Mouse (Mus musculus) forebrain, embryonic 14.5 days (tissue): ENCODE measurements at regions not wholly inside any gene's neighbourhood (a gene's known extent, or its start where the extent isn't known, plus 50 kb on each side); places are given as distances from the start of the nearest gene placed in this dataset.

Experiments
- ATAC-seq: fragments of 200-750 bp; cut with Nextera tagmentation; 2 replicates; pipeline ENCODE4 v1.8.0; 2017; ENCODE audit warnings: mild to moderate bottlenecking, moderate library complexity
- DNase-seq: peaks from one replicate; pipeline ENCODE4 v3.0.0-alpha.2; 2015; ENCODE audit warnings: low spot score
- H3K27ac ChIP-seq: fragments of 300-500 bp; sonication (generic); 2 replicates; pipeline ENCODE4 v1.5.1; 2014; ENCODE audit warnings: low read depth, mild to moderate bottlenecking, control low read depth, low read length, moderate library complexity
- H3K27me3 ChIP-seq: fragments of 300-500 bp; sonication (generic); replicated peaks from 2 replicates; pipeline ENCODE4 v1.6.1; 2014; ENCODE audit warnings: low read length, control low read depth, mixed read lengths; ENCODE audit not compliant: control insufficient read depth, insufficient read depth
- H3K36me3 ChIP-seq: fragments of 300-500 bp; sonication (generic); 2 replicates; pipeline ENCODE4 v1.6.1; 2014; ENCODE audit warnings: low read length, control low read depth; ENCODE audit not compliant: control insufficient read depth, insufficient read depth
- H3K4me1 ChIP-seq: fragments of 300-500 bp; sonication (generic); 2 replicates; pipeline ENCODE4 v1.6.1; 2014; ENCODE audit warnings: antibody characterized with exemption, low read length, control low read depth; ENCODE audit not compliant: control insufficient read depth, insufficient read depth
- H3K4me2 ChIP-seq: fragments of 300-500 bp; sonication (generic); 2 replicates; pipeline ENCODE4 v1.6.1; 2014; ENCODE audit warnings: mild to moderate bottlenecking, control low read depth, low read length
- H3K4me3 ChIP-seq: fragments of 300-500 bp; sonication (generic); 2 replicates; pipeline ENCODE4 v1.5.1; 2014; ENCODE audit warnings: low read depth, low read length, control low read depth
- H3K9ac ChIP-seq: fragments of 300-500 bp; sonication (generic); 2 replicates; pipeline ENCODE4 v1.6.1; 2014; ENCODE audit warnings: mild to moderate bottlenecking, low read length, control low read depth, moderate library complexity
- H3K9me3 ChIP-seq: fragments of 300-500 bp; sonication (generic); replicated peaks from 2 replicates; pipeline ENCODE4 v1.6.1; 2016; ENCODE audit warnings: low read length, control low read depth, mixed read lengths; ENCODE audit not compliant: control insufficient read depth
- WGBS: fragments of 180-500 bp; shearing (Covaris S2); extraction: QIAGEN DNeasy Blood & Tissue Kit; methylation state at CpG from one replicate; pipeline ENCODE4 v1.1.7; 2014; 5-methylcytosine and 5-hydroxymethylcytosine counted together

GRCm38 (mm10) chr8:103078559-103078958 is 293.1 kb upstream of the Cdh11 start:
- DNase-seq = no peak
- no peak for ATAC-seq
- Histone ChIP-seq H3K4me1 (no peaks in the 10 kb centered on the region), H3K36me3 (no peaks in the 10 kb centered on the region), H3K27me3 (no peaks in the 10 kb centered on the region), H3K9ac (no peak overlapping the region), H3K27ac (no peak overlapping the region), H3K4me2 (no peak overlapping the region), H3K4me3 (no peak overlapping the region), H3K9me3 (no peaks in the 10 kb centered on the region)
- WGBS = 11% methylated on average over 3 of the region's 3 CpGs

- no peaks in the 10 kb centered on the region for H3K9me3 ChIP-seq
- no peaks in the 10 kb centered on the region for H3K36me3 ChIP-seq
- H3K4me2 ChIP-seq = no peak overlapping the region
- ATAC-seq (no peak), DNase-seq (no peak)
- H3K27ac ChIP-seq = no peak overlapping the region
- no peaks in the 10 kb centered on the region for H3K27me3 ChIP-seq
- H3K9ac ChIP-seq = no peak overlapping the region
- H3K4me1 ChIP-seq = no peaks in the 10 kb centered on the region
- H3K4me3 ChIP-seq = no peak overlapping the region
- WGBS = 57% methylated on average over 4 of the region's 4 CpGs
These were observed 301.6 kb upstream of the Cdh11 start for GRCm38 (mm10) chr8:103086956-103087482.

GRCm38 (mm10) chr8:103096496-103097092 is 311.2 kb upstream of the Cdh11 start:
- no peak overlapping the region for H3K4me3 ChIP-seq
- no peaks in the 10 kb centered on the region for H3K36me3 ChIP-seq
- DNase-seq (no peak), ATAC-seq (no peak)
- no peaks in the 10 kb centered on the region for H3K27me3 ChIP-seq
- H3K27ac ChIP-seq = no peak overlapping the region
- H3K9ac ChIP-seq = no peak overlapping the region
- 79% methylated on average over 4 of the region's 4 CpGs for WGBS
- H3K9me3 ChIP-seq = no peaks in the 10 kb centered on the region
- no peak overlapping the region for H3K4me2 ChIP-seq
- no peaks in the 10 kb centered on the region for H3K4me1 ChIP-seq

- Histone ChIP-seq H3K9me3 (no peaks in the 10 kb centered on the region), H3K9ac (no peak overlapping the region), H3K4me1 (no peaks in the 10 kb centered on the region), H3K4me3 (no peak overlapping the region), H3K27me3 (no peaks in the 10 kb centered on the region), H3K4me2 (no peak overlapping the region), H3K36me3 (no peaks in the 10 kb centered on the region), H3K27ac (no peak overlapping the region)
- 86% methylated on average over 7 of the region's 7 CpGs for WGBS
- DNase-seq (no peak), ATAC-seq (no peak)
These were observed 340.1 kb upstream of the Cdh11 start for GRCm38 (mm10) chr8:103125581-103125980.

GRCm38 (mm10) chr8:103138136-103138535 is 352.7 kb upstream of the Cdh11 start:
- no peak overlapping the region for H3K27ac ChIP-seq
- H3K9ac ChIP-seq = no peak overlapping the region
- DNase-seq = no peak
- H3K27me3 ChIP-seq = no peaks in the 10 kb centered on the region
- no peaks in the 10 kb centered on the region for H3K36me3 ChIP-seq
- ATAC-seq = no peak
- no peak overlapping the region for H3K4me3 ChIP-seq
- H3K9me3 ChIP-seq = no peaks in the 10 kb centered on the region
- H3K4me1 ChIP-seq = no peaks in the 10 kb centered on the region
- WGBS = 81% methylated on average over 1 of the region's 1 CpGs
- H3K4me2 ChIP-seq = no peak overlapping the region

GRCm38 (mm10) chr8:103144835-103145234 is 359.4 kb upstream of the Cdh11 start:
- Histone ChIP-seq H3K27ac (no peak overlapping the region), H3K9me3 (no peaks in the 10 kb centered on the region), H3K4me3 (no peak overlapping the region), H3K27me3 (no peaks in the 10 kb centered on the region), H3K4me1 (no peaks in the 10 kb centered on the region), H3K36me3 (no peaks in the 10 kb centered on the region), H3K9ac (no peak overlapping the region), H3K4me2 (no peak overlapping the region)
- DNase-seq (no peak), ATAC-seq (no peak)
- WGBS = 80% methylated on average over 1 of the region's 1 CpGs

GRCm38 (mm10) chr8:103148013-103148412 is 362.6 kb upstream of the Cdh11 start:
- 26% methylated on average over 4 of the region's 4 CpGs for WGBS
- Histone ChIP-seq H3K4me3 (no peak overlapping the region), H3K9me3 (no peaks in the 10 kb centered on the region), H3K4me1 (no peaks in the 10 kb centered on the region), H3K4me2 (no peak overlapping the region), H3K27me3 (no peaks in the 10 kb centered on the region), H3K9ac (no peak overlapping the region), H3K27ac (no peak overlapping the region), H3K36me3 (no peaks in the 10 kb centered on the region)
- ATAC-seq = 0 out of 2 replicates have a peak, but pooled peaks have one; percentile 32
- peak; percentile 11 for DNase-seq

- ATAC-seq (0 out of 2 replicates have a peak, but pooled peaks have one; percentile 44), DNase-seq (no peak)
- Histone ChIP-seq H3K4me2 (no peak overlapping the region), H3K4me1 (no peaks in the 10 kb centered on the region), H3K4me3 (no peak overlapping the region), H3K27ac (no peak overlapping the region), H3K9ac (no peak overlapping the region), H3K9me3 (no peaks in the 10 kb centered on the region), H3K27me3 (no peaks in the 10 kb centered on the region), H3K36me3 (no peaks in the 10 kb centered on the region)
- 42% methylated on average over 10 of the region's 10 CpGs for WGBS
These were observed 363.0 kb upstream of the Cdh11 start for GRCm38 (mm10) chr8:103148447-103148846.

- H3K9me3 ChIP-seq = no peaks in the 10 kb centered on the region
- WGBS = 56% methylated on average over 7 of the region's 7 CpGs
- H3K36me3 ChIP-seq = no peaks in the 10 kb centered on the region
- H3K27me3 ChIP-seq = no peaks in the 10 kb centered on the region
- no peaks in the 10 kb centered on the region for H3K4me1 ChIP-seq
- ATAC-seq = peak; percentile 54; the same call in 1 of the 2 replicates
- DNase-seq = peak; percentile 33
- no peak overlapping the region for H3K9ac ChIP-seq
- no peak overlapping the region for H3K27ac ChIP-seq
- no peak overlapping the region for H3K4me3 ChIP-seq
- H3K4me2 ChIP-seq = no peak overlapping the region
These were observed 381.3 kb upstream of the Cdh11 start for GRCm38 (mm10) chr8:103166623-103167316.
